Mouse (Mus musculus) gastrocnemius, postnatal 36 days (tissue): ENCODE data around the gene Igfbp3. TPM values are rescaled to one million over a fixed set of nuclear protein-coding genes. Genes with fewer than 3 reads are reported as not detected.

Source experiments
- DNase-seq, 2 experiments: peaks; one replicate each; pipeline ENCODE4 v3.0.0; 2022
- intact Hi-C: fragments of 180-260 bp; cut with DNase I; formaldehyde crosslinking; loops from one replicate; pipeline ENCODE4 v1.15.1; 2025
- total RNA-seq, 2 experiments: library from RNA; stranded (reverse); gene quantifications; 2 replicates each; pipeline ENCODE4 v1.2.3; 2021

Gene Igfbp3
- total RNA-seq, 2 experiments from 2014 or later = 14.3 to 15.2 TPM

DNA sequence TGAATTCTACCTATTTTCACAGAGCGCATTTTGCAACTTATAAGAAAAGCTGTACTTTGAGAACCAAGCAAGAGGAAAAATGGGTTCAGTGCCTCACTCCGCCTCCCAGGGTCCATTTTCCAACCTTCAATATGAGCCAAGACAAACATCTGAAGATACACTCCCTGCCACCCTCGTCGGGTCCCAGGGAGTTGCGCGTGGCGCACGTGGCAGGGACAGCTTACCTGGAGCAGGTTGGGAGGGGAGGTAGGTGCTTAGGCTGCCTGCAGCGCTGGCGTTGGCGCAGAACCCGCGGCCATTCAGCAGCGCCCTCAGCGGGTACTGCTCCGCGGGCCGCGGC, 592 bp downstream of the Igfbp3 start:
- intact Hi-C loops = loop anchor here (5.0 to 10.0 kb wide), 3 partner anchors 124 to 922 kb away; no protein-coding TSS in a partner anchor
- DNase-seq = no peak

DNA sequence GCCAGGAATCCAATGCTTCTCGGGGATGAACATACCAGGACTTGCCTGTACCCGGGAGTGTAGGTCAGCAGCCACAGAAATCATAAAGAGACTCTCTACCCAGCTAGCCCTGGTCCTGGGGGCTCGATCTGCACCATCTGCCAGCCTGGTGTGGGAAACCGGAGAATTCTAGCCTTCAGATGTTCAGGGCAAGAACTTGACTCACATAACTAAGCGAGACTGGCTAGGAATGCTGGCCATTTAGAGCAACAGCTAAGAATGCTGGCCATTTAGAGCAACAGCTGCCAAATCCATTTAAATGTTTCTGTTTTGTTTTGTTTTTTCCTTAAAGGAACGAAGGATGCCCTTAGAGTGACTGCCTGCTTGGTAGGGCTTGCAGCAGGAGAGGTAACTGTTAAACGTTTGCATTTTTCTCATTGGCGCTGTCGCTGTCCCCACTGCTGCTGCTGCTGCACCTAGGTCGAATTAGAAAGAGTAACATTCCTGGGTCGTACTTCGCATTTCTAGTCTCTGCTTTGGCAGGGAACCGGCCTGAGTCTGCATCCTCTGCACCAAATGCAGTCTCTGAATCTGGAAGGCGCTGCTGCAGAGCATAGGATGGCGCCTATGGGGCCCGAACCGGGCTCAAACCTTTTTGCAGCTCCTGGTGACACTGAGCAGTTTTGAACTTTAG, 1.5 kb downstream of the Igfbp3 start:
- DNase-seq = no peak
- intact Hi-C loops = loop anchor here (5.0 to 10.0 kb wide), 3 partner anchors 125 to 923 kb away; no protein-coding TSS in a partner anchor

DNA sequence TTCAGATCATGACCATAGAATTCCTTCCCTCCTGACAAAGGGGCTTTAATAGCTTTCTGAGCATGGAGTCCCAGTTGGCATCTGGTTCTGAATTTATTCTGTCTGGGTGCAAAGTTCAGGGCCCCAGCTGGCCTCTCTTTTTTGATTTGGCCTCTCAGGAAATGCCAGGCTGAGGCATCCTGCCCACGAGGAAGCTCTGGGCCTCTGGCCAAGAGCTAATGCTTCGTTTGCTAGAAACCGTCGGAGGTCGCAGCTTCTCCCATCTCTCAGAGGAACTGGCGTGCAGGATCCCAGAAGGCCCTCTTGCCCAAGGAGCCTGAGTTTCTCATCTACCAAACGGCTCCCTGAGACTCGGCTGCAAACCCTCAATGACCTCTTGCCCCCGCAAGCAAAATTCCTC, 2.5 kb downstream of the Igfbp3 start:
- no peak for DNase-seq
- intact Hi-C loops = loop anchor here (2.0 to 10.0 kb wide), 4 partner anchors 126 to 1092 kb away; no protein-coding TSS in a partner anchor

DNA sequence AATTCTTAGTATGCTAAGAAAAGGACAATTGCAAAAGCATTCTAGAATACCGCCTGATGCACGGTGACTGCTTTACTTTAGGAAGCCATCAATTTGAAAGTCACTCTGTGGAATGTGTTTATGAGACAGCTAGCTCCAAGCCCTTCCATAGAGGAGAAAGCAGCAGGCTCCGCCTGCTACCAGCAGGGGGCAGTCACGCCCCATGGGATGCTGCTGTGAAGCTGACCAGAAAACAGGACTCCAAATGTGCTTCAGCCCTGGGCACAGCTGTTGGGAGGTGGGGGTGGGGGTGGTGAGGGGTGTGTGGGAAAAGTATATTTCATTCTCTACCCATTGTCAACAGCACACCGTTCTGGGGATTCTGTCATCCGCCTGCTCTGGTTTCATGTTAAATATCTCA, 3.4 kb downstream of the Igfbp3 start:
- DNase-seq = peak; percentile 63 to 72
- intact Hi-C loops = loop anchor here (1.0 to 10.0 kb wide), 5 partner anchors 127 to 1092 kb away; no protein-coding TSS in a partner anchor

DNA sequence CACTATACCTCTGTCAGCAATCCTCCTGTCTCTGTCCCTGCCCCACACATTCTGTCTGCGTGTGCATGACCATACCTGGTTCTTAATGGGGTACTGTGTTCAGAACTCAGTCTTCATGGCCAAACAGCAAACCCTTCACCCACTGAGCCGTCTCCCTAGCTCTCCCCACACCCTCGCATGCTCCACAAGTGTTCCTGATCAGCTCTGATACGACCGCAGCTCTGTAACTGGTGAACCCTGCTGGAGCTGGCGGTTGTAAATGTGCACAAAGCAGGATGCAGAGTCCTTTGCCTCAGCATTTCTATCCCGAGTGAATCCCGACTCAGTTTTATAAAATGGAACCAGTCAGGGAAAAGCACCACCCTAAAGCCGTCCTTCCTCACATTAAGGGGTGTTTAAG, 9.9 kb downstream of the Igfbp3 start:
- intact Hi-C loops = no loop called here
- DNase-seq = no peak

DNA sequence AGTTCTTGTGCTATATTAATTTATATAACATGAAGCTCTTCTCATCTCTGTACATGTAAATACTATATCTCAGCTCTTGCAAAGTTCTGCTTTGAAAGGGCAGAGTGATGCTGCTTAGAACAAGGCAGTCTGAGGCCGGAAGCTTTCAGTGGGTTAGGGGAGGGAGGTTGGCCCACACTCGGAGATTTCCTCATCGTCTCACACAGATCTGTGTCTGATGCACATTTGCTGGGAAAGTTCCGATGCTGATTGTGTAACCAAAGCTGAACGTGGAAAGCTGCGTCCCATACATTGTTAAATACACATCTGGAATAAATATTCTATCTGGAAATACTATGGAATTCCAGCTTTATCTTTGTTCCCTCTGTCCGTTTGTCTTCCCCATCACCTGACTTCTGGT, 11.5 kb downstream of the Igfbp3 start:
- DNase-seq = no peak
- intact Hi-C loops = no loop called here

DNA sequence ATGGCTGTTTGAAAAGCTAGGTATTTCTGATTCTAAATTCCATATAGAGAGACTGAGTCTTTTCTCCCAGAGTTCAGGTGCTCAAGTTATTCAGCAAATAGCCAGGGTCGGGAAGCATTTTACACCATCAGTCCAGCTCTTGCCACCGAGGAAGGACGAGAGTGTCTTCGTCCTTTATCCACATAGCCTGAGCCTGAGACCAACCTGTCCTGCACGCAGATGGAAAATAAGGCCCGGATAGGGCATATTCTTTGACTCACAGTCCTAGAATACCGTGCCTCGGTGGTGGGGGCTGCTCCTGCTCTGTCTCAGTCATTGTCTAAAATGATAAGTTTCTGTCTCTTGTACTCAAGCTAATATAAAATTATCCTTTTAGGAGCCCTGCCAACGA, 13.3 kb downstream of the Igfbp3 start:
- intact Hi-C loops = no loop called here
- peak in 1 of 2 experiments; percentile 8 for DNase-seq

DNA sequence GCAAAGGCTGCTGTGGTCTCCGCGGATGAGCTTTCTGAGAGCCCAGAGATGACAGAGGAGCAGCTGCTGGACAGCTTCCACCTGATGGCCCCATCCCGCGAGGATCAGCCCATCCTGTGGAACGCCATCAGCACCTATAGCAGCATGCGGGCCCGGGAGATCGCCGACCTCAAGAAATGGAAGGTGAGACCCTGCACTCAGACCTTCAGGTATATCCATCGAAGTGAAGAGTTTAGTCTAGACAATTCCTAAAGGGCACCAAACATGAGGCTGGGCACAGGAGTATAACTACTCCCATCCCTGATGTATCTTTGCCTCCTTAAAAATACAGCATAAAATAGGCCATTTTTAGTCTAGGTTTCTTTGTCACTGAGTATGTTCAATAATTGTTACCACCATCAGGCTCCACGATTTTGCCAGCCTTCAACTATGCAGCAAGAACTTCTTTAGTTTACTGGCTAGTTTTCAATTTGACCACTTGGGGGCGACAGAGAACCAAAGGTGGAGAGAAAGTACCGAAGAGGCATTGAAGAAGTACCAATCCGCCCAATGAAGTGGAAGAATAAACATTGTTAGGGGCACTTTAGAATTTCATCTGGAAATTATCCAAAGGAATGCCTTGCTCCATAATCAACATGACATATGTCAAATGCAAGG, 13.9 kb downstream of the Igfbp3 start:
- peak; percentile 6 to 27 for DNase-seq
- intact Hi-C loops = no loop called here

DNA sequence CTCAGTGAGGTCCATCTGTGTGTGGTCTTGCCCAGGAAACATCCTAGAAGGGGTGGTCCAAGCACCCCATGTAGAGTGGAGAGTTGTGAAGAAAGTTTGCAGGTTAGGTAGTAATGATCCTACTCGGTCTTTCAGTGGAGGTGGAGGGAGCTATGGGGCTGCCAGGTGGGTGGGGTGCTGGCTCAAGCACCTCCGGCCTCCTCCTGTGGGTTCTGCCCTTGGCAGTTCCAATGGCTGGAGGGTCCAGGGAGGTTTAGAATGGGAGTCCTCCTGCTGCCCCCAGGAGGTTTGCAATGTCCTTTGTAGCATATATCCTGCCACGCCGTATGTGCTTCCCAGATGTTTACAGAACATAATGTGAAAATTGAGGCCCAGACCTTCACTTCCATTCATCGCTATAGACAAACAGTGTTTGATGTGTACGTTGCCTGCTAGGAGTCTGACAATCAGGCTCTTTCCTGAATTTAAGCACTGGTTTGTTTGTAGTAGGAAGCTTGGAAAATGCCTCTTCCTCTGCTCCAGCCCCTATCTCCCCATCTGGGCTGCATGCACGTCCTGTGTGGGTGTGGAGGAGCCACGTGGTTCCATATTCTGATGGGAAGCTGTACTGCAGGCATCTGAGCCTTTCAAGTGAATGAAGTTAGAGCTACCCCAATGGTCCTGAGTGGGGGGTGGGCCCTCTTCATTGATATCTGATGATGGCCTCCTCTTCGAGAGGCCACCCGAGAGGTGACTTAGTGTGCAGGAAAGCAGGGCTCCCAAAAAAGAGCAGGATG, 15.1 kb downstream of the Igfbp3 start:
- DNase-seq = peak in 1 of 2 experiments; percentile 6
- intact Hi-C loops = no loop called here

DNA sequence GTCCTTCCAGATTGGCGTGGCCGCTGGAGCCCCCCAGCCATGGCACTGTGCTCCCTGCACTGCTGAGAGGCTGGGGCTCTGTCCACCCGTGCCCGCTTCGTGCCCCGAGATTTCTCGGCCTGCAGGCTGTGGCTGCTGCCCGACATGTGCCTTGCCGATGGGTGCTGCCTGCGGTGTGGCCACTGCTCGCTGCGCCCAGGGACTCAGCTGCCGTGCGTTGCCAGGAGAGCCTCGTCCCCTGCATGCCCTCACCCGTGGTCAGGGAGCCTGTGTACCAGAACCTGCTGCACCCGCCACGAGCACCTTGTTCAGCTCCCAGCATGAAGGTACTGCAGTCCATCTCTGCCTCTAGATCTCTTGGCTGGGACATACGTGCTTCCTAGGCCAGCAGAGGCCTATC, 15.7 kb downstream of the Igfbp3 start:
- peak in 1 of 2 experiments; percentile 6 for DNase-seq
- intact Hi-C loops = no loop called here

DNA sequence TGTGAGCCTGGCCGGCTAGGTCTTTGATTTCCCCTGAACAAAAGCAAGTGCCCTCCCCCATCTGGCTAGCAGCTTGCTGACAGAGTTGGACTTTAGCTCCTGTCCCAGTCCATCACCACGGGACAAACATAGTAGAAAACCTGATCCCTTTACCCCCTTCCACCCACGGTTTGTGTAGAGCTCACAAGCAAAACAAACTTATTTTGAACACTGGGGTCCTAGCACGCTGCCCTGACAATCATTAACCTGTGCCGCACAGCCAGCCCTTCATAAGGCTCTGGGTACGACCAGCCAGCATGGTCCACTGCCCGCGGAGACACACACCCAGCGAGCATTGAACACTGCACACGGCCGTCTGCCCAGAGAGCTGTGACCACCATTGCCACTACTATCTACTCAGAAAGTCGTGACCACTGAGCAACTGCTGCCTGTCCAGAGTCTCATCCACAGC, 16.2 kb downstream of the Igfbp3 start, which contains the start of gene Igfbp1:
Gene Igfbp1, plus strand, starts transcription at position 292 of the 451 bp plus-strand sequence.
- DNase-seq = peak in 1 of 2 experiments; percentile 1
- intact Hi-C loops = no loop called here

DNA sequence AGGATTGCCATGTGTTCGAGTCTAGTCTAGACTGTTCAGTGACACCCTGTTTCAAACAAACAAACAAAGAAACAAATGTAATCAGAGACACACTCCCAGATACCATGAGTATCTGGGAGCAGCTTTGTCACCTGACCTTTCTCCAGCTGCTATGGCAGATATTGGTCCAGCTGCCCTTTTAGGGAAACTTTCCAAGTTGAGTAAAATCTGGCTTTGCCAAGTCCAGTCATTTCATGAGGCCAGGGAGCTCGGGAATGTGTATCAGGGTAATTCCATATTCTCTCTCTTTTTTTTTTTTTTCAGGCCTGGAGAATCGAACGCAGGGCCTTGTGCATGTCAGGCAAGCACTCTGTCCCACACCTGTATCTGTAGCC, 18.4 kb downstream of the Igfbp3 start:
- no peak for DNase-seq
- intact Hi-C loops = no loop called here

DNA sequence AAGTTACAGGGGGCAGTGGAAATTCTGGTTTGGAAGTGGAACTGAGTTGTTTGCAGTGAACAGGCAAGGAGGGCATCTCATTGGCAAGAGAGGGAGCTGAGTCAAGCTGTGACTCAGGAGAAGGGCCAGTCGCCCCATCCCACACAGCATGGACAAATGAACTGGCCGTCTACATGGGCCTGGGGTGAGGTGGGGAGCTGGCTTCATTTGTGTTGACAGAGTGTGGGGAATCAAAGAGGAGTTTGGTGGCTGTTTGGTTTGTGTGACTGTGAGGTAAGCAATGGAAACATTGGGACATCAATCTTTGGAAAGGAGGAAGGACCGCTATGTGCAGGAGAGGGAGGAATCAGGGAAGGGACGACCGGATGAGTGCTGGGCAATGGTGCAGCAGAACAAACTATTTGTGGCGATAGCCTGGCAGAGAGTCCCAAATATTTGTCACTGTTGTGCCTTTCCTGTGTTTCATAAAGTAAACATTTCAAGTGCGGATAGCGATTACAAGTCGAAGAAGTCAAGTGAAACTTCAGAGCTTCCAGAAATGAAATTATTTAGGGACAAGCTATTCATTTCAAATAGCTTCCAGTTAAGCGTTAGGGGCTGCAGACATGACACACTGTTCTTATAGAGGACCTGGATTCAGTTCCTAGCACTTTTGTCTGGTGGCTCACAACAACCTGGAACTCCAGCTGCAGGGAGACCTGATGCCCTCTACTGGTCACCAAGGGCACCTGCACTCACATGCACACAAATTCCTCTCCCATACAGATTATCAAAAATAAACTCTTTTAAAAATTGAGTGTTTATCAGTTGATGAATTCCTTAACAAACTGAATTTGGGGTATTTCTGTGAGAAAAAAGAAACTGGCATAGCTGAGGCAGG, 19.1 kb downstream of the Igfbp3 start:
- intact Hi-C loops = no loop called here
- DNase-seq = no peak

DNA sequence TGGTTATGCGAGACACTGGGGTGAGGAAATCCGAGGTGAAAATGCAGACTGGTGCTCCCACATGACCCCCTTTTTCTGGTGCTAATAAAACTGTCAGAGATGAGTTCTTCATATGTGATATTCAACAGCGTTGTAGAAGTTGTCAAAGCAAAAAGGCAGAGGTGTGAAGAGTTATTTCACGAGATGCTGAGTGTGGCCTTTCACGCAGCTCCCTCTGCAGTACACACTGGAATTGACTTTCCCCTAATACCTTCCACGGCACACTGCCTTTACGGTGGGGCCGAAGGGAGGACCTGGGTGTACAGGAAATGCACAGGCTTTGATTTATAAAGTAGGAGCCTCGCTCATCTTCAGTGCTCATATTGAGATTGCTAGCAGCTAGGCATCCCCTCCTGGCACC, 20.6 kb downstream of the Igfbp3 start:
- intact Hi-C loops = no loop called here
- DNase-seq = no peak

DNA sequence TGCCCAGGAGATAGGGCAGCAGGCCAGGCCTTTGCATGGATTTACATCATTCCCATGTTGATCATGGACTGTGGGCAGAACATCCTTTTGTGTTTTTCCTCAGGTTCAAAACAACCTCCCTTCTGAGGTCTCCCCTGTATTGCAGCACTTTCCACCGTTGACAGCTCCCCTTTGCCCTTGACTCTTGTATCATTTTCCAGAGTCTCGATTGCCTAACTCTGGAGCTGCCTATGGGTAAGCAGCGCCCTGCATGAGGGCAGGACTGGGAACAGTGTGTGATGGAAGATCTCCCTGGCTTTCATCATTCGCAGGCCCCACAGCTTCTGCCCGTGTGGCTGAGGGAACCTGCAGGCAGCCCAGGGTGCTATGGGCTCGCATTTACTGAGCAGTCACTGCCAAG, 21.0 kb downstream of the Igfbp3 start:
- intact Hi-C loops = no loop called here
- no peak for DNase-seq

DNA sequence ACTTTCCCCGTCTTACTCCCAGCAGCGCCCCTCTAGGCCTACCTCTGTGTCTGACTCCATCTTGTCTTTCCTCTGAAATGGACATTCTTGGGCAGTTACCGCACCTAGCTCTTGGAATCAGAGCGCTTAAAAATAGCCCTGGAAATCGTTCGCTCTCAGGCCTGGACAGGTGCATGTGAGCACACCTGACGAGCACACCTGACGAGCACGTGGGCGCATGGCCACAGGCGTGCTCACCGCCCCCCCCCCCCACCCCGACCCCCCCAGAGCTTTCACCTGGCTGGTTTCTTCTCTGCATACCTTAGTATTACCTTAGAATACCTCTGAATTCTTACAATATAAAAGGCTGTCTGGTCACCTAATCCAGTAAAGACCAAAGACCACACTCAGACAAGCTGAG, 25.3 kb downstream of the Igfbp3 start, which contains the start of gene Gm11985:
Gene Gm11985, minus strand, starts transcription at position 101 of the 400 bp plus-strand sequence.
- intact Hi-C loops = no loop called here
- no peak for DNase-seq

DNA sequence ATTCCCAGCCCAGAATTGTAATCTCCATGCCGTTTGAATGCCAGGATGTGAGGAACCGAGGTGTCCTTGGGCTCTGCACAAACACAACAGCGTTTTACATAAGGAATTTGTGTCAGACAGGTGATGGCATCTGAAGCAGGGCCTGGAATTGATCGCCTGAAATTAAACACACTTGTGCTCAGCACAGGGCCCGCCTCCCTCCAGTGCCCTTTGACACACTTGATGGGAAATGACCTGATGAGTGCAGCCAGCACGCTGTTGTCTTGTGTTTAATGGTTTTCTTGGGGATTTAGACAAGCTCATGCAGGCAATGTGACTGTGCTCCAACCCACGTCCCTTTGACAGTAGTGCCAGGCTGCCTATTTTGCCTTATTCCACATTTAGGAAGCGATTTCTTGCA, 26.3 kb downstream of the Igfbp3 start:
- intact Hi-C loops = no loop called here
- DNase-seq = no peak

DNA sequence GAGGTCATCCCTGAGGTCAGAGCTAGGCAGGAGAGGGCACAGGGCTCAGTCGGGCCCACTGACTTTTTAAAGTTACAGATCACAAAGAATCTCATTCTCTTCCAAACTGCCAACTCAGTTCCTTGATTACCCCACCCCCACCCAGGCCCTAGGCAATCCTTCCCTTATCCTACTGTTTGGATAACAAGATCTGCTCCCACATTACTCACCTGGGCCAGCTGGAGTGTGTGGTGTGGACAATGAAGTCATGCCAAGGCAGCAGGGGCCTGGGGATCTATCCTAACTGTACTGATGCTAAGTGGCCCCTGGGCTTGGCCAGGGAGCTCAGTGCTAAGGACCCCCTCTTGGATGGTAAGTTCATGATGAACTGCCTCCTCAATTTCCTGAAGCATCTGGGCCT, 29.3 kb downstream of the Igfbp3 start:
- DNase-seq = no peak
- intact Hi-C loops = no loop called here

DNA sequence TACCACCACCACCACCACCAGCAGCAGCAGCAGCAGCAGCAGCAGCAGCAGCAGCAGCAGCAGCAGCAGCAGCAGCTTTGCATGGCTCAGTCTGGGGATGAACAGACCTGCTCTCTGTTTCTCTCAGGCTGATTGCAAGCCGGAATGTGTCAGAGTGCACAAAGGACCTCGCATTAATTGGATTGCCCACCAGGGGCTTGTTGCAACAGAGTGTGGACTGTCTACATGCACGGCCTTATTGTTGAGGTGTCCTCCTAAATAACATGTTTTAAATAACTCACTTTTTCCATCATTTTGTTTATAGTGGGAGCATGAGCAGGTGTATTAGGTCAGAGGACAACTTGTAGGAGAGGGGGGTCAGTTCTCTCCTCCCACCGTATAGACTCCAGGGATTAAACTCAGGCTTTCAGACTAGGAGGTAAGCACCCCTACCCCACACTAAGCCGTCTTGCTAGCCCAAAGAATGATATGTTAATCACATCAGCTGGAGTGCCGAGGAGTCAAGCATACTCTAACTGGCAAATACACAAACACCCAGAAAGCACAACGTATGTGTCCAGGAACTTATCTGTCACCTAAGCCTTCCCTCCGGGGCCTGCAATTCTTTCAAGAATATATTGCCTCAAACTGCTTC, 31.2 kb downstream of the Igfbp3 start:
- intact Hi-C loops = no loop called here
- DNase-seq = no peak

DNA sequence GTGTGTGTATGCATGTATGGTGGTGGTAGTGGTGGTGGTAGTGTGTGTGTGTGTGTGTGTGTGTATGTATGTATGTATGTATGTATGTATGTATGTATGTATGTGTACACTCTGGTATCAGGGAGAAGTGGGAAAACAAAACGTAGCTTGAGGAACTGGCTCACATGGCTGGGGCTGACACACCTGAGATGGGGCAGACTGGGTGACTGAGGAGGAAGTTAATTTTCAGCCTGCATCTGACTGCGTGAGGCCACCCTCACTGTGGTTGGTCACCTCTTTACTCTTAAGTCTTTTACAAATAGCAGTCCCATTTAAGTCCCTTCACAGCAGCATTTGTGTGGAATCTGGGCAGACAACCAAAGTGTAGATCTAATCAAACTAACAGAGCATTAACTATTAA, 34.4 kb downstream of the Igfbp3 start:
- intact Hi-C loops = no loop called here
- DNase-seq = no peak
